ENCODE assay signal across 8 mouse cellular contexts in genomic region chr5:99247915-99248314, GRCm38 (mm10).
DNase-seq lines count a peak whose midpoint lies in the region; ATAC-seq and TF ChIP-seq lines count a peak whose summit lies in the region.

No protein-coding gene starts in this region.

- no peak overlapping the region for H3K4me3 ChIP-seq in heart, embryonic 10.5 days
- no peak overlapping the region for H3K4me3 ChIP-seq in lung, embryonic 14.5 days (ENCODE audit: low read depth, low read length)
- H3K4me3 ChIP-seq in midbrain, postnatal 0 days (ENCODE audit: low read depth, low read length): no peak overlapping the region

- POLR2A ChIA-PET in Patski (lab: Charles Lee): interaction anchor here (0.5 kb wide), 1 partner anchor 1341 kb away, joined by 4 read pairs; no protein-coding TSS in a partner anchor

- no peaks in the 10 kb centered on the region for H3K9me3 ChIP-seq in heart, embryonic 10.5 days
- H3K9me3 ChIP-seq in lung, embryonic 14.5 days (ENCODE audit: low read depth, low read length): no peaks in the 10 kb centered on the region
- no peaks in the 10 kb centered on the region for H3K9me3 ChIP-seq in midbrain, postnatal 0 days (ENCODE audit: low read length)

- intact Hi-C loops in heart, postnatal 10 days (cut with DNase I): loop anchor here (1.0 to 5.0 kb wide), 3 partner anchors 45 to 654 kb away; no protein-coding TSS in a partner anchor

- 75% methylated on average over 6 of the region's 6 CpGs for WGBS in heart, embryonic 10.5 days
- WGBS in lung, embryonic 14.5 days: 88% methylated on average over 6 of the region's 6 CpGs
- 77% methylated on average over 6 of the region's 6 CpGs for WGBS in midbrain, postnatal 0 days

- H3K4me2 ChIP-seq in lung, embryonic 14.5 days: no peak overlapping the region
- no peak overlapping the region for H3K4me2 ChIP-seq in midbrain, postnatal 0 days (ENCODE audit: low read depth, low read length, poor library complexity, severe bottlenecking)

- peak overlapping the region; percentile 42; the same call in 1 of the 2 replicates for H3K27ac ChIP-seq in heart, embryonic 10.5 days
- H3K27ac ChIP-seq in lung, embryonic 14.5 days (ENCODE audit: low read depth): no peak overlapping the region
- H3K27ac ChIP-seq in midbrain, postnatal 0 days (ENCODE audit: low read depth, low read length): no peak overlapping the region

- ATAC-seq in lung, embryonic 14.5 days (ENCODE audit: insufficient read depth): no peak
- ATAC-seq in Patski: no peak
- ATAC-seq in midbrain, postnatal 0 days (ENCODE audit: low FRiP score): no peak

- CTCF ChIA-PET in Patski (lab: Charles Lee): interaction anchor here (1.0 to 2.5 kb wide), 6 partner anchors 15 to 648 kb away, joined by 3 to 11 read pairs (median 6); no protein-coding TSS in a partner anchor

- H3K36me3 ChIP-seq in heart, embryonic 10.5 days: peaks cover 10% of the 10 kb centered on the region; the same call in 1 of the 2 replicates
- H3K36me3 ChIP-seq in lung, embryonic 14.5 days (ENCODE audit: insufficient read depth): no peaks in the 10 kb centered on the region; the same call in 1 of the 2 replicates
- no peaks in the 10 kb centered on the region for H3K36me3 ChIP-seq in midbrain, postnatal 0 days (ENCODE audit: insufficient read depth, low read length)

- TF ChIP-seq CTCF in lung, embryonic 14.5 days (IDR thresholded peaks at IDR 0.05; ENCODE audit: low read depth): peak; percentile 28; the same call in 1 of the 2 replicates
- TF ChIP-seq CTCF in Patski (IDR thresholded peaks at IDR 0.05): peak; percentile 11
- peak; percentile 52 for TF ChIP-seq CTCF in midbrain, postnatal 0 days (IDR thresholded peaks at IDR 0.05)

- H3K4me1 ChIP-seq in heart, embryonic 10.5 days: peaks cover 63% of the 10 kb centered on the region
- H3K4me1 ChIP-seq in lung, embryonic 14.5 days (ENCODE audit: insufficient read depth): peaks cover 7% of the 10 kb centered on the region; the same call in 1 of the 2 replicates
- peaks cover 3% of the 10 kb centered on the region; the same call in 1 of the 2 replicates for H3K4me1 ChIP-seq in midbrain, postnatal 0 days (ENCODE audit: insufficient read depth, low read length)

- no peak overlapping the region for H3K9ac ChIP-seq in lung, embryonic 14.5 days
- H3K9ac ChIP-seq in midbrain, postnatal 0 days (replicated peaks; ENCODE audit: low read length, poor library complexity, severe bottlenecking): no peak overlapping the region

- in situ Hi-C loops in Patski (cut with MboI; ENCODE audit: low pct_unique_long_range_greater_than_20kb): loop anchor here (5.0 kb wide), 2 partner anchors 46 to 324 kb away; no protein-coding TSS in a partner anchor

- DNase-seq in heart, embryonic 10.5 days (ENCODE audit: low spot score): no peak
- no peak for DNase-seq in heart, postnatal 10 days
- DNase-seq in lung, embryonic 14.5 days: no peak
- no peak for DNase-seq in lung, adult 18-20 months
- DNase-seq in Patski (ENCODE audit: low read depth, low spot score): no peak
- no peak for DNase-seq in midbrain, postnatal 0 days (ENCODE audit: low spot score)
- DNase-seq in c-Kit-positive CD71-positive TER-119-positive erythroid progenitor cells, embryonic 14.5 days (ENCODE audit: low spot score): no peak
- no peak for DNase-seq in urinary bladder, adult 18-20 months (ENCODE audit: low spot score in 2 of 2)

- H3K27me3 ChIP-seq in heart, embryonic 10.5 days (ENCODE audit: insufficient read depth, poor library complexity, severe bottlenecking): no peaks in the 10 kb centered on the region
- H3K27me3 ChIP-seq in lung, embryonic 14.5 days (ENCODE audit: insufficient read depth, low read length): no peaks in the 10 kb centered on the region
- H3K27me3 ChIP-seq in Patski: no peaks in the 10 kb centered on the region
- no peaks in the 10 kb centered on the region for H3K27me3 ChIP-seq in midbrain, postnatal 0 days (ENCODE audit: insufficient read depth, low read length)
